Mouse (Mus musculus) embryonic facial prominence, embryonic 12.5 days (tissue): ENCODE measurements around the gene Clstn3. TPM values are rescaled to one million over a fixed set of nuclear protein-coding genes. Genes with fewer than 3 reads are reported as not detected.
"Not testable (repeated sequence)": the region's sequence is repeated elsewhere in the genome, so short reads cannot be mapped to it uniquely, and the experiment has no call there.

ENCODE experiments used
- ATAC-seq: fragments of 200-750 bp; cut with Nextera tagmentation; 2 replicates; pipeline ENCODE4 v1.8.0; 2017; ENCODE audit not compliant: insufficient number of reproducible peaks, insufficient read depth, low FRiP score, low TSS enrichment
- H3K27ac ChIP-seq: fragments of 300-500 bp; sonication (generic); 2 replicates; pipeline ENCODE4 v1.5.1; 2016; ENCODE audit warnings: mild to moderate bottlenecking
- H3K27me3 ChIP-seq: fragments of 300-500 bp; sonication (generic); 2 replicates; pipeline ENCODE4 v1.6.1; 2016; ENCODE audit warnings: mild to moderate bottlenecking, moderate library complexity
- H3K36me3 ChIP-seq: fragments of 300-500 bp; sonication (generic); 2 replicates; pipeline ENCODE4 v1.6.1; 2016; ENCODE audit warnings: mild to moderate bottlenecking
- H3K4me1 ChIP-seq: fragments of 300-500 bp; sonication (generic); 2 replicates; pipeline ENCODE4 v1.6.1; 2016
- H3K4me2 ChIP-seq: fragments of 300-500 bp; sonication (generic); replicated peaks from 2 replicates; pipeline ENCODE4 v1.6.1; 2016; ENCODE audit warnings: mild to moderate bottlenecking, moderate library complexity
- H3K4me3 ChIP-seq: fragments of 300-500 bp; sonication (generic); 2 replicates; pipeline ENCODE4 v1.5.1; 2016; ENCODE audit warnings: mild to moderate bottlenecking
- H3K9ac ChIP-seq: fragments of 300-500 bp; sonication (generic); 2 replicates; pipeline ENCODE4 v1.6.1; 2016; ENCODE audit warnings: mild to moderate bottlenecking, moderate library complexity
- H3K9me3 ChIP-seq: fragments of 300-500 bp; sonication (generic); 2 replicates; pipeline ENCODE4 v1.6.1; 2016; ENCODE audit warnings: mild to moderate bottlenecking, moderate library complexity
- WGBS: fragments of 180-500 bp; shearing (Covaris S2); methylation state at CpG from one replicate; pipeline ENCODE4 v1.1.7; 2016; 5-methylcytosine and 5-hydroxymethylcytosine counted together
- polyA plus RNA-seq: library from polyadenylated mRNA; unstranded; fragments of >200 nt; fragmentation: Nextera tagmentation; extraction: Ambion mirVana; gene quantifications from 2 replicates; pipeline ENCODE4 v1.2.1, GENCODE M21; 2016

The Clstn3 gene
- polyA plus RNA-seq, 1 experiment from 2014 or later: 13.8 TPM

DNA sequence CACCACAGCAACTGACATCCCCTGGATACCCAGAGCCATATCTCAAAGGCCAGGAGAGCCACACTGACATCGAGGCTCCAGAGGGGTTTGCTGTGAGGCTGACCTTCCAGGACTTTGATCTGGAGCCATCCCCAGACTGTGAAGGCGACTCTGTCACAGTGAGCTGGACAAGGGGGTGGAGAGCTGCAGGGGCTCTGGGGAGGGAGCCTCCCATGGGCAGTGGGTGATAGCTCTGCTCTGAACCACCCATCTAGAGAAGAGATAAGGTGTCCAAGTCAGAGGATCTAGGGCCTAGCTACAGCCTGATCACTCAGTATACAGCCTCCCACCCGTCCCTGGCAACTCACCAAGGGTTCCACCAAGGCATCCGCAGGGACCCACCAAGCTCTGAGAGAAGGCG is 29.3 kb upstream of the Clstn3 start:
- Histone ChIP-seq H3K36me3 (no peaks in the 10 kb centered on the region), H3K9ac (no peak overlapping the region), H3K9me3 (no peaks in the 10 kb centered on the region), H3K4me1 (0 out of 2 replicates have a peak, but pooled peaks cover 4% of the 10 kb centered on the region), H3K27ac (no peak overlapping the region), H3K4me2 (no peak overlapping the region), H3K4me3 (no peak overlapping the region), H3K27me3 (no peaks in the 10 kb centered on the region)
- WGBS: 83% methylated on average over 5 of the region's 5 CpGs
- no peak for ATAC-seq

- peak; percentile 83; the same call in 1 of the 2 replicates for ATAC-seq
- Histone ChIP-seq H3K9me3 (no peaks in the 10 kb centered on the region), H3K4me1 (0 out of 2 replicates have a peak, but pooled peaks cover 4% of the 10 kb centered on the region), H3K36me3 (no peaks in the 10 kb centered on the region), H3K4me2 (no peak within 1 kb of the TSS), H3K27ac (peak within 1 kb of the TSS; percentile 52; the same call in 1 of the 2 replicates), H3K9ac (no peak within 1 kb of the TSS), H3K4me3 (no peak within 1 kb of the TSS), H3K27me3 (no peaks in the 10 kb centered on the region)
- 31% methylated on average over 4 of the region's 4 CpGs for WGBS
Measured at GRCm38 (mm10) chr6:124492842-124493561, 28.4 kb upstream of the Clstn3 start, which contains the start of gene C1rl. Gene C1rl, plus strand, starts transcription at chr6:124493113.

GRCm38 (mm10) chr6:124491427-124491826 is 26.8 kb upstream of the Clstn3 start:
- Histone ChIP-seq H3K36me3 (no peaks in the 10 kb centered on the region), H3K27ac (no peak overlapping the region), H3K4me1 (0 out of 2 replicates have a peak, but pooled peaks cover 4% of the 10 kb centered on the region), H3K9ac (no peak overlapping the region), H3K27me3 (no peaks in the 10 kb centered on the region), H3K9me3 (no peaks in the 10 kb centered on the region), H3K4me3 (no peak overlapping the region), H3K4me2 (no peak overlapping the region)
- WGBS: 78% methylated on average over 6 of the region's 6 CpGs
- no peak for ATAC-seq

- no peak overlapping the region for H3K9ac ChIP-seq
- no peak overlapping the region for H3K4me3 ChIP-seq
- H3K27me3 ChIP-seq: no peaks in the 10 kb centered on the region
- no peak overlapping the region for H3K4me2 ChIP-seq
- no peaks in the 10 kb centered on the region for H3K36me3 ChIP-seq
- ATAC-seq: no peak
- H3K4me1 ChIP-seq: 0 out of 2 replicates have a peak, but pooled peaks cover 4% of the 10 kb centered on the region
- H3K27ac ChIP-seq: no peak overlapping the region
- H3K9me3 ChIP-seq: no peaks in the 10 kb centered on the region
- WGBS: 73% methylated on average over 4 of the region's 4 CpGs
Measured at GRCm38 (mm10) chr6:124488952-124489351, 24.4 kb upstream of the Clstn3 start.

DNA sequence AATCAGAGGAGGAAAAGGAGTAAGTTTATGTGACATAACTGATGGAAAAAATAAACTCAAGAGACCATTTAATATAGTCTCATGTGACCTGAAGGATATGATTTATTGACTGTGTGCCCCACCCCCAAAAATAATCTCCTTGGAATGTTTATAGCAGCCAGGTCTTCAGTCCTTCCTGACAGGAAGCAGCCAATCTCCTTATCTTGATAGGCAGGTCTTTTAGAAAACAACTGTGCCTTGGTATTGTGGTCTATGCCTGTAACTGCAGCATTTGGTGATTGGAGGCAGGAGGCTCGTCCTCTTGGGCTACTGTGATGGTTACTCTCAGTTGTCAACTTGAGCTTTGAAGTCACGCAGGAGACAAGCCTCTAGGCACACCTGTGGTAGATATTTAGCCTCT is 22.9 kb upstream of the Clstn3 start:
- no peak overlapping the region for H3K9ac ChIP-seq
- no peaks in the 10 kb centered on the region for H3K36me3 ChIP-seq
- no peaks in the 10 kb centered on the region for H3K9me3 ChIP-seq
- no peak overlapping the region for H3K4me2 ChIP-seq
- H3K27me3 ChIP-seq: no peaks in the 10 kb centered on the region
- no peak overlapping the region for H3K27ac ChIP-seq
- no peak for ATAC-seq
- H3K4me1 ChIP-seq: no peaks in the 10 kb centered on the region
- H3K4me3 ChIP-seq: no peak overlapping the region
- WGBS: 49% methylated on average over 2 of the region's 2 CpGs

GRCm38 (mm10) chr6:124485414-124486144 is 21.0 kb upstream of the Clstn3 start:
- WGBS: 37% methylated on average over 21 of the region's 21 CpGs
- no peak for ATAC-seq
- no peak overlapping the region for H3K9ac ChIP-seq
- H3K36me3 ChIP-seq: no peaks in the 10 kb centered on the region
- no peak overlapping the region for H3K4me3 ChIP-seq
- no peaks in the 10 kb centered on the region for H3K4me1 ChIP-seq
- peak overlapping the region; percentile 41 for H3K4me2 ChIP-seq
- H3K9me3 ChIP-seq: no peaks in the 10 kb centered on the region
- no peak overlapping the region for H3K27ac ChIP-seq
- no peaks in the 10 kb centered on the region for H3K27me3 ChIP-seq

- no peak overlapping the region for H3K9ac ChIP-seq
- H3K9me3 ChIP-seq: no peaks in the 10 kb centered on the region
- H3K27me3 ChIP-seq: no peaks in the 10 kb centered on the region
- H3K4me3 ChIP-seq: no peak overlapping the region
- 79% methylated on average over 7 of the region's 7 CpGs for WGBS
- ATAC-seq: no peak
- no peaks in the 10 kb centered on the region for H3K36me3 ChIP-seq
- no peaks in the 10 kb centered on the region for H3K4me1 ChIP-seq
- H3K27ac ChIP-seq: no peak overlapping the region
- peak overlapping the region; percentile 41; the same call in 1 of the 2 replicates for H3K4me2 ChIP-seq
Measured at GRCm38 (mm10) chr6:124484851-124485250, 20.3 kb upstream of the Clstn3 start.

DNA sequence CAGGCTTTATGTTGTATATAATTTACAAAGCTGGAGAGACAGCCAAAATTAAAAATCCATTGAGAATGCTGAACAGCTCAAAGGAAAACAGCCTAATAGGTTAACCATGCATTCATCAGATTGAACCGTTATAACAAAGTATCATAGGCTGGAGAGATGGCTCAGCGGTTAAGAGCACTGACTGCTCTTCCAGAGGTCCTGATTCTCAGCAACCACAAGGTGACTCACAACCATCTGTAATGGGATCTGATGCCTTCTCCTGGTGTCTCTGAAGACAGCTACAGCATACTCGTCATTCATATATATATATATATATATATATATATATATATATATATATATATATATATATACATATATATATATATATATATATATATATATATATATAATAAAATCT is 19.2 kb upstream of the Clstn3 start:
- not testable (repeated sequence) for H3K9me3 ChIP-seq, H3K4me1 ChIP-seq, H3K27me3 ChIP-seq, H3K4me2 ChIP-seq, H3K4me3 ChIP-seq, H3K9ac ChIP-seq, ATAC-seq, H3K36me3 ChIP-seq, H3K27ac ChIP-seq
- WGBS: 96% methylated on average over 3 of the region's 3 CpGs

- WGBS: 24% methylated on average over 6 of the region's 6 CpGs
- no peak for ATAC-seq
- no peaks in the 10 kb centered on the region for H3K27me3 ChIP-seq
Measured at GRCm38 (mm10) chr6:124481571-124481970, 17.0 kb upstream of the Clstn3 start.

DNA sequence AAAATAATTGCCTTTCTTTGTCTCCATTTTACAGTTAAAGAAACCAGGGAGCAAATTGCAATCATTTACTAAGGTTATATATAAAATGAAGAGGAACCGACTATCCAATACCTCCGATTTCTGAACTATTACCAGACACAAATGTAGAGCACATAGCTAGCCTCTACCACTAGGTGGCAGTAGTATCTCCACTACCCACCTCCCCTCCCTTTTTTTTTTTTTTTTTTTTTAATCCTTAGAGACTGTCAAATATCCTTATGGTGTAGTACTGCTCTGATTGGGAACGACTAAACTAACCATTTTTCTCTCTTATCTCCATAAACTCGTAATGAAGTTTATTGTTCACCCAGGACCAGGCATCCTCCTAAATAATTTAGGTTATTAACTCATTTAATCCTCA is 15.7 kb upstream of the Clstn3 start:
- H3K4me1 ChIP-seq: no peaks in the 10 kb centered on the region
- 57% methylated on average over 4 of the region's 4 CpGs for WGBS
- ATAC-seq: no peak
- no peak overlapping the region for H3K4me2 ChIP-seq
- H3K27ac ChIP-seq: no peak overlapping the region
- no peak overlapping the region for H3K4me3 ChIP-seq
- H3K27me3 ChIP-seq: no peaks in the 10 kb centered on the region
- H3K9ac ChIP-seq: no peak overlapping the region
- H3K9me3 ChIP-seq: no peaks in the 10 kb centered on the region
- H3K36me3 ChIP-seq: no peaks in the 10 kb centered on the region

More at GRCm38 (mm10) chr6:124481571-124481970, 17.0 kb upstream of the Clstn3 start:
- Histone ChIP-seq H3K9me3 (no peaks in the 10 kb centered on the region), H3K4me1 (no peaks in the 10 kb centered on the region), H3K4me2 (no peak overlapping the region), H3K36me3 (no peaks in the 10 kb centered on the region), H3K27ac (no peak overlapping the region), H3K9ac (no peak overlapping the region), H3K4me3 (no peak overlapping the region)

DNA sequence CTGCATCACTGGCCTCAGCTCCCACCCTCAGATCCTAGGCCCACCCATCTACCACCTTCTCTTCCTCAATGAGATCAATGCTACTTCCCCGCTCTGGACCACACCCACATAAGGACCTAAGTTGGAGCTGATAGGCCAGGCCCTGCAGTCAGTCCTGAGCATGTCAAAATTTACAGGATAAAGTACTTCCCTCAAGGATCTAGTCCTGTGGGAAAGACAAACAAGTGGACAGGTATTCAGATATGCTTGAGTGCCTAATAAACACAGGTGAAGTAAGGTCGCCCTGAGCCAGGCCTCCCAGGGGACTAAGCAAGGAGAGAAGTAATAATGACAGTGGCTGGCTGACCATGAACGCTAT is 15.0 kb upstream of the Clstn3 start:
- H3K4me3 ChIP-seq: no peak overlapping the region
- H3K9me3 ChIP-seq: no peaks in the 10 kb centered on the region
- H3K4me2 ChIP-seq: no peak overlapping the region
- 91% methylated on average over 3 of the region's 3 CpGs for WGBS
- H3K4me1 ChIP-seq: no peaks in the 10 kb centered on the region
- H3K27ac ChIP-seq: no peak overlapping the region
- ATAC-seq: no peak
- H3K27me3 ChIP-seq: no peaks in the 10 kb centered on the region
- H3K9ac ChIP-seq: no peak overlapping the region
- no peaks in the 10 kb centered on the region for H3K36me3 ChIP-seq
